8 mouse cellular contexts compared by ENCODE assay signal in genomic region chr13:59073635-59074256, GRCm38 (mm10).
A peak's percentile ranks its signal among the peaks of the same experiment; 100 is the strongest.
DNase-seq lines count a peak whose midpoint lies in the region; ATAC-seq and TF ChIP-seq lines count a peak whose summit lies in the region.

No protein-coding gene starts in this region.

- TF ChIP-seq POLR2A in spleen, adult 2 months (IDR thresholded peaks at IDR 0.05; ENCODE audit: low read depth, low read length) = no peak
- no peak for TF ChIP-seq POLR2A in testis, adult 2 months (IDR thresholded peaks at IDR 0.05; ENCODE audit: control insufficient read depth, low read depth, low read length)

- H3K9me3 ChIP-seq in forebrain, embryonic 12.5 days = no peaks in the 10 kb centered on the region
- H3K9me3 ChIP-seq in heart, embryonic 14.5 days (ENCODE audit: control insufficient read depth, low read length) = no peaks in the 10 kb centered on the region

- H3K9ac ChIP-seq in forebrain, embryonic 12.5 days = 0 out of 2 replicates have a peak overlapping the region, but pooled peaks have one; percentile 29
- H3K9ac ChIP-seq in heart, embryonic 14.5 days (ENCODE audit: low read length) = peak overlapping the region; percentile 16; the same call in 1 of the 2 replicates

- DNase-seq in spleen, adult 2 months (ENCODE audit: low read depth in 1 of 2, low spot score in 2 of 2) = peak in 1 of 2 experiments; percentile 17
- no peak for DNase-seq in spleen, adult 12 weeks (ENCODE audit: low spot score)
- DNase-seq in kidney, postnatal 10 days = peak; percentile 88
- DNase-seq in liver = peak; percentile 67
- peak; percentile 58 for DNase-seq in naive thymus-derived CD4-positive, alpha-beta T cell, adult 2 months (ENCODE audit: low read depth)

- no peaks in the 10 kb centered on the region for H3K36me3 ChIP-seq in spleen, adult 2 months (ENCODE audit: control insufficient read depth, insufficient read depth, low read length)
- no peaks in the 10 kb centered on the region for H3K36me3 ChIP-seq in forebrain, embryonic 12.5 days (replicated peaks)
- H3K36me3 ChIP-seq in heart, embryonic 14.5 days (ENCODE audit: control insufficient read depth, insufficient read depth, low read length) = no peaks in the 10 kb centered on the region
- H3K36me3 ChIP-seq in testis, adult 2 months (ENCODE audit: control insufficient read depth, insufficient read depth, low read length) = no peaks in the 10 kb centered on the region

- peak overlapping the region; percentile 35 for H3K4me2 ChIP-seq in forebrain, embryonic 12.5 days
- peak overlapping the region; percentile 56 for H3K4me2 ChIP-seq in heart, embryonic 14.5 days (ENCODE audit: low read length)

- no peaks in the 10 kb centered on the region for H3K27me3 ChIP-seq in spleen, adult 2 months (ENCODE audit: control insufficient read depth, insufficient read depth, low read length)
- H3K27me3 ChIP-seq in forebrain, embryonic 12.5 days = peaks cover 30% of the 10 kb centered on the region
- peaks cover 11% of the 10 kb centered on the region for H3K27me3 ChIP-seq in heart, embryonic 14.5 days (ENCODE audit: control insufficient read depth, insufficient read depth, low read length)
- H3K27me3 ChIP-seq in testis, adult 2 months (ENCODE audit: control insufficient read depth, insufficient read depth, low read length) = no peaks in the 10 kb centered on the region

- TF ChIP-seq CTCF in spleen, adult 2 months (IDR thresholded peaks at IDR 0.05; ENCODE audit: extremely low read depth, insufficient read depth, insufficient read length, insufficient replicate concordance) = peak; percentile 44; the same call in 1 of the 2 replicates
- peak; percentile 59; the same call in 1 of the 2 replicates for TF ChIP-seq CTCF in testis, adult 2 months (IDR thresholded peaks at IDR 0.05; ENCODE audit: control insufficient read depth, insufficient read depth, insufficient replicate concordance, low read depth, low read length)

- peak; percentile 93 for ATAC-seq in forebrain, embryonic 12.5 days (ENCODE audit: low FRiP score)
- peak; percentile 50; the same call in 1 of the 2 replicates for ATAC-seq in heart, embryonic 14.5 days (ENCODE audit: insufficient number of reproducible peaks, insufficient read depth, low FRiP score, low read depth)

- H3K27ac ChIP-seq in spleen, adult 2 months (ENCODE audit: insufficient read depth, low read length) = no peak overlapping the region
- H3K27ac ChIP-seq in forebrain, embryonic 12.5 days = no peak overlapping the region
- no peak overlapping the region for H3K27ac ChIP-seq in heart, embryonic 14.5 days (replicated peaks in 1 of 2; ENCODE audit: control insufficient read depth in 1 of 2, insufficient read depth in 1 of 2, low read depth in 2 of 2, low read length in 2 of 2)
- no peak overlapping the region for H3K27ac ChIP-seq in testis, adult 2 months (ENCODE audit: control insufficient read depth, insufficient read depth, low read depth, low read length)

- no peak overlapping the region for H3K4me3 ChIP-seq in spleen, adult 2 months (ENCODE audit: extremely low read depth, insufficient read depth, insufficient read length)
- no peak overlapping the region for H3K4me3 ChIP-seq in forebrain, embryonic 12.5 days (replicated peaks)
- H3K4me3 ChIP-seq in heart, embryonic 14.5 days (ENCODE audit: control insufficient read depth in 1 of 2, insufficient read depth in 1 of 2, low read depth in 1 of 2, low read length in 2 of 2) = peak overlapping the region; percentile 23 to 25
- H3K4me3 ChIP-seq in testis, adult 2 months (ENCODE audit: control insufficient read depth, low read depth, low read length) = peak overlapping the region; percentile 70

- H3K4me1 ChIP-seq in spleen, adult 2 months (ENCODE audit: control insufficient read depth, insufficient read depth, insufficient read length) = no peaks in the 10 kb centered on the region
- peaks cover 10% of the 10 kb centered on the region for H3K4me1 ChIP-seq in forebrain, embryonic 12.5 days
- H3K4me1 ChIP-seq in heart, embryonic 14.5 days (ENCODE audit: control insufficient read depth in 2 of 2, insufficient read depth in 2 of 2, low read length in 2 of 2) = peaks cover 0 to 2% of the 10 kb centered on the region in 2 experiments; a peak in 1 of 4 replicates
- H3K4me1 ChIP-seq in testis, adult 2 months (ENCODE audit: control insufficient read depth, insufficient read depth, low read length) = peaks cover 2% of the 10 kb centered on the region; the same call in 1 of the 2 replicates

- 35% methylated on average over 26 of the region's 26 CpGs for WGBS in spleen, adult 2 months
- WGBS in forebrain, embryonic 12.5 days = 25% methylated on average over 26 of the region's 26 CpGs
- WGBS in heart, embryonic 14.5 days = 16% methylated on average over 26 of the region's 26 CpGs

Comparison
In these comparisons a context has a peak if more than half of its experiments do, and no peak if none do; other contexts are left out.
1. H3K4me3 ChIP-seq: peak in heart, embryonic 14.5 days (2 of 2) and testis, adult 2 months (single experiment); none in spleen, adult 2 months (single experiment) and forebrain, embryonic 12.5 days (single experiment).